Mouse (Mus musculus) bone marrow macrophage, adult 2 months (primary cell): Measurements from ENCODE around the gene Gstk1.

ENCODE experiments used
- CTCF ChIP-seq: IDR thresholded peaks from 2 replicates; pipeline ENCODE4 v1.5.1; 2012; ENCODE audit warnings: low read depth, mild to moderate bottlenecking, low read length, moderate library complexity
- POLR2A ChIP-seq: IDR thresholded peaks from 2 replicates; pipeline ENCODE4 v1.6.1; 2012; ENCODE audit warnings: mild to moderate bottlenecking, low read depth, low read length, borderline replicate concordance

DNA sequence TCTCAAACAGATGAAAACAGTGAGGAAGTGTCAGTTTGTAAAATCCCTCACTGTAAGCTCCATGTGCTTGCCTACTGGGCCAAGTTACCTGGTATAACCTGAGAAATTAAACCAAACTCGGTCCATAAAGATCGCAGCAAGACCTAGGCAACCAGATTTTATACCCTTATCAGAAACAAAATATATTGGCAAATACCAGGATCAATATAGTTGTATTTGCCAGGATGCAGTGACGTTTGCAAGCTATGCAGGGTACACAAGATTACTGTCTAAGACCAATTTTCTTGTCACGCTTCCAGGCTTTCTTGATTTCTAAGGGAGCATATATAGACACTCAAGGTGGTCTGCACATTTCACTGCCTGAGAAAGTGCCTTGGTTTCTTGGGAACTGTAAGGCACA is 6.1 kb downstream of the Gstk1 start:
- TF ChIP-seq CTCF (no peak), POLR2A (no peak)
